Mouse (Mus musculus): Measurements from ENCODE around the gene Exoc3l2.

The Exoc3l2 gene

GRCm38 (mm10) chr7:19523017-19523756 lies 60.1 kb downstream of the Exoc3l2 start:
- peak; percentile 54 for DNase-seq (ENCODE audit: low read depth, low spot score)

- DNase-seq (ENCODE audit: low read depth, low spot score) = peak; percentile 75
Measured at GRCm38 (mm10) chr7:19523757-19524419, 60.8 kb downstream of the Exoc3l2 start.

GRCm38 (mm10) chr7:19524420-19525104 lies 61.4 kb downstream of the Exoc3l2 start:
- DNase-seq (ENCODE audit: low read depth, low spot score) = no peak

DNA sequence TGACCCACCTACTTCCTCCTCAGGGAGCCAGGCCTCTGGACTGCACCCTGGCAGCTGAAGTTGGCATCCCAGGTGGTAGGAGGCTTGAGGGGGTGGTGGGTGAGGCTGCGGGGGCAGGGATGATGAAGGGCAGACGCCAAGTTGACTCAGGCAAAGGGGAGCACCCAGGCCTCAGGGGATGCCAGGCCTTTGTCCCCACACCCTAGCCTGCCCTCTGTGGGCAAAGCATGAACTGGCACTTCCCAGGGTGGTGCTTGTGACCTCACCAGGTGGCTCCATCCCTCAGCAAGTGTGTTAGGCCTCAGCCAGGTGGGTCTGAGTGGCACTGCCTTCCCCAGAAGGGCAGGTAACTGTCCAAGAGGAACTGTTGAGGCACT lies 62.0 kb downstream of the Exoc3l2 start:
- DNase-seq (ENCODE audit: low read depth, low spot score) = no peak

- DNase-seq (ENCODE audit: low read depth, low spot score) = peak; percentile 82
Measured at GRCm38 (mm10) chr7:19531077-19531476, 67.9 kb downstream of the Exoc3l2 start.

DNA sequence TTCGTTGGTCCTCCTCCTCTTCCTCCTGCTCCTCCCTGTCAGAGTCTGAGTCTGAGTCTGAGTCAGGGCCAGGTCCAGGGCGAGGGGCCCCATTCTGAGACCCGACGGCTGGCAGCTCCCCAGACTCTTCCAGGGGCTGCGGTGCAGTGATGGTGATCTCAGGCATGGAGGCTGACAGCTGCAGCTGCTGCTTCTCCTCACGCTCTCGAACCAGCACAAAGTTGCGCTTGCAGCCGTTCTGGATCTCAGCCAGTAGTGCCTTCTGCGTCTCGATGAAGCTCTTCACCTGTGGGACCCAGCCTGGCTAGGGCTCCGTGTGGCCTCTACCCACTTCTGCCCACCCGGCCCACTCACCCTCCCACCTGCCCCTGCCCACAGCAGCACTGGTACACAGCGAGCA lies 69.1 kb downstream of the Exoc3l2 start:
- DNase-seq (ENCODE audit: low read depth, low spot score) = no peak

- DNase-seq (ENCODE audit: low read depth, low spot score) = no peak
Measured at GRCm38 (mm10) chr7:19534676-19535075, 71.5 kb downstream of the Exoc3l2 start.

DNA sequence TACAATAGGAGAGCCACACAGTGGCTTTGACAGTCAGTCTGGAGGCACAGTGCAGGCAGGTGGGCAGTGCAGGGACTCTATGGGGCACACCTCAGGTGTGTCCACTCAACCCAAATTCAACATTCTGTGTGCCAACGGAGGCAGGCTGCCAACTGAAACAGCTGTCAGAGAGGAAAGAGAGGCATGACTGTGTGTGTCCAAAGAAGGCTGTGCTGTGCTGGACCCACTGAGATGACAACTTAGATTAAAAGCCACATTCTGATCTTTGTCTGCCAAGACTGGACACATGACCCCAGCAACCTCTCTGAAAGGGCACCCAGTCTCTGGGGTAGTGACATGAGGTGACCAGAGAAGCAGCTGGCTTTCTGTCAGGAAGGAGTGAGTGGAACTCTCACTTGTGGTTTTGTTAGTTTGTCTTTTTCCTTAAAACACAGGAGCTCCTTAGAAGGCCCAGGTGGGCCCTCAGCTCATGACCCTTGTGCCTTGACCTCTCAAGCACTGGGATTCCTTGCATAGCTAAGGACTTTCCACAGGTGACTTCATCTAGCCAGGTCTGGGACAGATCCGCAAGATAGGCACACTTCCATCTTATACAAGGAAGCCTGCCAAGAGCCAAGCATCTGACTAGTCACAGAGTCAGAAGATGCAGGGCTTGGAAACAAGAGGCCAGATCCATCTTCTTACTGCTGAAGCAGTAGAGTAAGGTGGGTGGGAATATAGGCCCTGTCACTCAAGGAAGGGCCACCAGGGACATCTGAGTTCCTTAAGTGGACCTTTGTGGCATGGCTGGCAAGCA lies 77.8 kb downstream of the Exoc3l2 start:
- DNase-seq (ENCODE audit: low read depth, low spot score) = no peak

GRCm38 (mm10) chr7:19541681-19542154 lies 78.6 kb downstream of the Exoc3l2 start:
- DNase-seq (ENCODE audit: low read depth, low spot score) = no peak

DNA sequence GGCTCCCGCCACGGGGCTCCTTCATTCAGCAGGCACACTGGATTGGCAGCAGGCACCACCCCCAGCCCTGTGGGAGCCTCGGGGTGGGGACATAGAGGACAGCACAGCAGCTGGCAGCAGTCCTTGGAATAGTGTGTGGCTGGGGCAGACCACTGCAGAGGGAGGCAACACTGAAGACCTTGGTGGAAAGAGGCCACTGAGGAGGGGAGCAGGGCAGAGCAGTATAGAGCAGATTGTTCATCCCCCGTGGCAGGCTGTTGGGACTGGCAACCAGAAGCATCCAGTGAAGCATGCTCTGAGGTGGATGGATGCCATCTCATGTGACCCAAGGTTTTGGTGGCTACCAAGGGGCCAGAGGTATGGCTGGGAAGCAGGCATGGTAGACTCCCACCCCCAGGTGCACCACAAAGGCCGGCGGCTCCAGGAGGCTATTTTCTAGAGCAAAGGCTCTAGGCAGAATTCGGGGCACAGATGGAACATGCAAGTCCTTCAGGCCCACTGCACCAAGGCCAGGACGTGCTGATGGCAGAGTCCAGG lies 79.1 kb downstream of the Exoc3l2 start:
- DNase-seq (ENCODE audit: low read depth, low spot score) = no peak

- DNase-seq (ENCODE audit: low read depth, low spot score) = peak; percentile 39
Measured at GRCm38 (mm10) chr7:19543584-19543983, 80.5 kb downstream of the Exoc3l2 start.

DNA sequence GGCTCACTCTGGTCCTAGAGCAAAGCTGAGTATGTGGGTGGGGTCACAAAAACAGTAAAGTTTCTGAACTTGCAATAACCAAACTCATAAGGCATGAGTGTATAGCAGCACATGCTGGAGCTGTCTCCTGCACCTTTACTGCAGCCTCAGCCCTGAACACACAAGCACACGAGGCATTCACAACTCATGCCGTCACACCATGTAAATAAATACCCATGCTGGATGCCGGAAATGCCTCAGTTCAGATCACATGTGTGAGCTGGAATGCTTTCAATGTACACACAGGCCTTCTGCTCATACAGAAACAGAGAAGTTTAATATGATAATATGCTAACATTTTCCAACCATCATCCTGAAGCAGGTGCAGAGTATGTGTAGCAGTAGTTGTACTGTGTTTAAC lies 82.9 kb downstream of the Exoc3l2 start:
- DNase-seq (ENCODE audit: low read depth, low spot score) = no peak
